Mouse (Mus musculus) B cell, adult 67 days (primary cell): Measurements from ENCODE around the gene Smad9. TPM values are rescaled to one million over a fixed set of nuclear protein-coding genes. Genes with fewer than 3 reads are reported as not detected.

ENCODE experiments used
- total RNA-seq, 2 experiments: library from RNA; stranded (reverse); gene quantifications; 4 replicates each; pipeline ENCODE4 v1.2.4; 2023

Smad9 gene
- total RNA-seq = not detected

GRCm38 (mm10) chr3:54755145-54756041, at the start of gene Smad9:
Smad9 (plus strand) TSS chr3:54755582.

GRCm38 (mm10) chr3:54714253-54714652, 41.1 kb upstream of the Smad9 start, which contains the start of gene Gm21958:
Gm21958 (minus strand) TSS chr3:54714353.

GRCm38 (mm10) chr3:54735247-54736046, 19.9 kb upstream of the Smad9 start, which contains the start of the genes Exosc8 and Alg5:
Exosc8 (minus strand) TSS chr3:54735393.
Alg5 (plus strand) TSS chr3:54735539.

GRCm38 (mm10) chr3:54807666-54808217, 52.4 kb downstream of the Smad9 start, which contains the start of gene Rfxap:
Rfxap (minus strand) TSS chr3:54807791.

Other genes starting within 250 kb of the Smad9 start
- gene Supt20, start 62.8 kb upstream of the Smad9 start, total RNA-seq = 100 to 1,000 TPM; 167 to 193 TPM
- gene Gm21958, start 41.2 kb upstream of the Smad9 start, total RNA-seq = not detected
- gene Exosc8, start 20.2 kb upstream of the Smad9 start, total RNA-seq = 10 to 100 TPM; 81.3 to 93.0 TPM
- gene Alg5, start 20.0 kb upstream of the Smad9 start, total RNA-seq = 10 to 100 TPM; 24.0 to 29.7 TPM
- gene Rfxap, start 52.2 kb downstream of the Smad9 start, total RNA-seq = 10 to 100 TPM; 31.4 to 37.6 TPM
- gene Sertm1, start 160.3 kb downstream of the Smad9 start, total RNA-seq = not detected